Mouse (Mus musculus): ENCODE measurements around the gene Olfr1291-ps1. TPM values are rescaled to one million over a fixed set of nuclear protein-coding genes. Genes with fewer than 3 reads are reported as not detected.

Gene Olfr1291-ps1
- not detected in 2 replicates for polyA plus RNA-seq (2014; fragmentation: Nextera tagmentation; extraction: Ambion mirVana)

DNA sequence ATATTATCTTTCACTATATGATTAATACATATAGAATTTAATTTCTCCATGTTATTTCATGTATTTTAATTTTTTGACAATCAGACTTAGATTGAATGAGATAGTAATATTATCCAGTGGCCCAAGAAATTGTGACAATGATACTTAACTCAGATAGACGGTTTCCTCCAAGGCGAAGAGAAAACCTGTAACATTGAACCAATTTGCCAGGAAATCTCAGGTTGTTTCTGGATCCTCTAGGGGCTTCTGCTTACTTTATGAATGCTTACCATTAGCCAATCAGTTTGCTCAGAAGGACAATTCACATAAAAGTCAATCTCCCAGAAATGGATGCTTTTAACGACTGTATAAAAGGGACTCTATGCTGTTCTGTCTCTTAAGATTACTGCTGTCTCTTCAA lies at the start of gene Olfr1291-ps1:
Olfr1291-ps1 (plus strand) TSS at position 301 of the 400 bp plus-strand sequence.
- Histone ChIP-seq H3K9ac (replicated peaks; ENCODE audit: low read length) (no peak within 1 kb of the TSS), H3K27ac (replicated peaks; ENCODE audit: low read depth, low read length) (no peak within 1 kb of the TSS), H3K36me3 (ENCODE audit: control insufficient read depth, insufficient read depth, low read length) (no peaks in the 10 kb centered on the region), H3K4me2 (ENCODE audit: low read length) (no peak within 1 kb of the TSS), H3K4me3 (replicated peaks; ENCODE audit: low read depth, low read length) (no peak within 1 kb of the TSS), H3K27me3 (ENCODE audit: control insufficient read depth, insufficient read depth, low read length) (no peaks in the 10 kb centered on the region), H3K4me1 (ENCODE audit: control insufficient read depth, insufficient read depth, low read length) (no peaks in the 10 kb centered on the region), H3K9me3 (ENCODE audit: control insufficient read depth, low read length) (no peaks in the 10 kb centered on the region)
- WGBS = 95% methylated on average over 3 of the region's 3 CpGs
- ATAC-seq (ENCODE audit: low FRiP score, low TSS enrichment) (no peak), DNase-seq (no peak)

DNA sequence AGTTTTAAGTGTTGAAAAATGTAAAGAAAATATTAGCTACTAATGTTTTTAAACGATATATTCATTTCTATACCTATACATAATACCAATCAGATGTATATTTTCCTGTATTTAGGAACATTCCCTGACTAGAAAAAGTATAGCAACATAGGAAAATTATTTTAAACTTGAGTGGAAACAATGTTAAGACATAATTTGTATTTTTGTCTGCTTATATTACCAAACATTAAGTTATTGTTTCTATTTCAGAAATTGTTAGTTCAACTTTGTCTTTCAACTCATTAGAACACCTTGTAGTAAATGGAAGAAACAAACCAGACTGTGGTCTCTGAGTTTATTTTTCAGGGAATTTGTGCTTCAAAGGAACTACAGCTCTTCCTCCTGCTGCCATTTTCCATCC lies 48.1 kb upstream of the Olfr1291-ps1 start, which contains the start of gene Olfr1287:
Olfr1287 (plus strand) TSS at position 301 of the 400 bp plus-strand sequence.
- no peaks in the 10 kb centered on the region for H3K36me3 ChIP-seq (ENCODE audit: control insufficient read depth, insufficient read depth, low read length)
- H3K4me1 ChIP-seq (ENCODE audit: control insufficient read depth, insufficient read depth, low read length) = no peaks in the 10 kb centered on the region
- H3K27ac ChIP-seq (replicated peaks; ENCODE audit: low read depth, low read length) = no peak within 1 kb of the TSS
- no peak within 1 kb of the TSS for H3K4me3 ChIP-seq (replicated peaks; ENCODE audit: low read depth, low read length)
- WGBS = 75% methylated on average over 1 of the region's 1 CpGs
- H3K27me3 ChIP-seq (ENCODE audit: control insufficient read depth, insufficient read depth, low read length) = no peaks in the 10 kb centered on the region
- no peak within 1 kb of the TSS for H3K9ac ChIP-seq (replicated peaks; ENCODE audit: low read length)
- ATAC-seq (ENCODE audit: low FRiP score, low TSS enrichment) (no peak), DNase-seq (no peak)
- H3K9me3 ChIP-seq (ENCODE audit: control insufficient read depth, low read length) = no peaks in the 10 kb centered on the region
- no peak within 1 kb of the TSS for H3K4me2 ChIP-seq (ENCODE audit: low read length)

DNA sequence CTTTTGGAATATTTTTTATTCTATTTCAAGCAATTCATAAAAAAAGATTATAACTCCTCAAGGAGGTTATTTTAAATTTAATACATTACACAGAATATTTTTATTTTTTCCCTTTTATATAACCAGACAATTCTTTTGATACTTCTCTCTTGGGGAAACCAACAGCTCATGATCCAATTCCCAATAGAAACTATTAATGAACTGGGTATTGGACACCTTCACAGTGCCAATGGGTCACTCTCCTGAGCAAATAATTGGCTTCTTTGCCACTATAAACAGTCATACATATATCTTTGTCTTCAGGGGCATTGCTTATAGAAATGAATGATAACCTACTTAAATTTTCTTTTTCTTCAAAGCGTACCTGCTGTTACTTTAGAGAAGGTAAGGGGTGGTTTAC lies 23.2 kb upstream of the Olfr1291-ps1 start, which contains the start of gene Olfr1288:
Olfr1288 (plus strand) TSS at position 301 of the 400 bp plus-strand sequence.
- no peak within 1 kb of the TSS for H3K4me3 ChIP-seq (replicated peaks; ENCODE audit: low read depth, low read length)
- H3K36me3 ChIP-seq (ENCODE audit: control insufficient read depth, insufficient read depth, low read length) = no peaks in the 10 kb centered on the region
- no peaks in the 10 kb centered on the region; the same call in 1 of the 2 replicates for H3K9me3 ChIP-seq (ENCODE audit: control insufficient read depth, low read length)
- H3K27me3 ChIP-seq (ENCODE audit: control insufficient read depth, insufficient read depth, low read length) = no peaks in the 10 kb centered on the region
- H3K4me1 ChIP-seq (ENCODE audit: control insufficient read depth, insufficient read depth, low read length) = no peaks in the 10 kb centered on the region
- no peak within 1 kb of the TSS for H3K27ac ChIP-seq (replicated peaks; ENCODE audit: low read depth, low read length)
- no peak within 1 kb of the TSS for H3K9ac ChIP-seq (replicated peaks; ENCODE audit: low read length)
- ATAC-seq (ENCODE audit: low FRiP score, low TSS enrichment) = no peak
- no peak within 1 kb of the TSS for H3K4me2 ChIP-seq (ENCODE audit: low read length)
- WGBS = 96% methylated on average over 1 of the region's 1 CpGs
- DNase-seq = no peak

DNA sequence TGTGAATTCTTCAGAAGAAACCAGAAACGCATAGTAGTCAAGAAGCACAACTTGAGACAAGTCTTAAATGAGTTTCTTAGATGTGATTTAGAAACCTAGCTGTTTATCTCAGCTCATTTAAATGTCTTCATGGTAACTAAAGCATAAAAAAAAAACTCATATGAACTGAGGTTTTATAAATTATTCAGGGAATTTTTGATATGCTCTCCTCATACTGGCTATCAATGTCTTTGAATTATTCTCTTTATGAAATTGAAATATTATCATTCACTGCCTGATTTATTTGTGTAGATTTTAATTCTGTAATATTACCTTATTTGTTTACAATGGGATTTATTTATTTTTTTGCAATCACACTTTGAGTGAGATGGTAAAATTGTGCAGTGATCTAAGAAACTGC lies 16.5 kb upstream of the Olfr1291-ps1 start, which contains the start of gene Olfr1289:
Olfr1289 (plus strand) TSS at position 301 of the 400 bp plus-strand sequence.
- ATAC-seq (ENCODE audit: low FRiP score, low TSS enrichment) (no peak), DNase-seq (no peak)
- Histone ChIP-seq H3K9ac (replicated peaks; ENCODE audit: low read length) (no peak within 1 kb of the TSS), H3K9me3 (ENCODE audit: control insufficient read depth, low read length) (no peaks in the 10 kb centered on the region), H3K27me3 (ENCODE audit: control insufficient read depth, insufficient read depth, low read length) (no peaks in the 10 kb centered on the region), H3K27ac (replicated peaks; ENCODE audit: low read depth, low read length) (no peak within 1 kb of the TSS), H3K4me3 (replicated peaks; ENCODE audit: low read depth, low read length) (no peak within 1 kb of the TSS), H3K36me3 (ENCODE audit: control insufficient read depth, insufficient read depth, low read length) (no peaks in the 10 kb centered on the region), H3K4me2 (ENCODE audit: low read length) (no peak within 1 kb of the TSS), H3K4me1 (ENCODE audit: control insufficient read depth, insufficient read depth, low read length) (no peaks in the 10 kb centered on the region)
- WGBS = 81% methylated on average over 1 of the region's 1 CpGs

DNA sequence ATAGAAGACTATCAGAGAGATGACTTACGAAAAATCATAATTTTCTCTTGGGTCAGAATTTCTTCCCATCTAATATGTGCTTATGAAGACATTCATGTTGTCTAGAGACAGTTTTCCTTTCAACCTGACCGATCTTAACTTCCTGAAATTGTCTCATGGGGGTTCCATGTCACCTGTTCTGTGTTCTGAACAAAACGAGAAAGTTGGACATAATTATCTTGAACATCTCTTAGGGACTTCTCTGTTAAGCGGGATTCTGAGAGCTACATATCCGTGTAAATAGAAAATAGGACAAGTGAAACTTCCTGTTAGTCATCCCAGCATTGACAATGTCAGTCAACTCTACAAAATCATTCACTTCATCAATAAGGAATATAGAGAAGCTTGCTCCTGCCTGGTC lies 3.3 kb upstream of the Olfr1291-ps1 start, which contains the start of gene Olfr1290:
Olfr1290 (minus strand) TSS at position 101 of the 400 bp plus-strand sequence.
- H3K4me2 ChIP-seq (ENCODE audit: low read length) = no peak within 1 kb of the TSS
- no peaks in the 10 kb centered on the region for H3K27me3 ChIP-seq (ENCODE audit: control insufficient read depth, insufficient read depth, low read length)
- DNase-seq = no peak
- H3K27ac ChIP-seq (replicated peaks; ENCODE audit: low read depth, low read length) = no peak within 1 kb of the TSS
- no peak within 1 kb of the TSS for H3K4me3 ChIP-seq (replicated peaks; ENCODE audit: low read depth, low read length)
- WGBS = 76% methylated on average over 5 of the region's 5 CpGs
- ATAC-seq (ENCODE audit: low FRiP score, low TSS enrichment) = no peak
- no peaks in the 10 kb centered on the region for H3K4me1 ChIP-seq (ENCODE audit: control insufficient read depth, insufficient read depth, low read length)
- H3K9me3 ChIP-seq (ENCODE audit: control insufficient read depth, low read length) = no peaks in the 10 kb centered on the region
- H3K36me3 ChIP-seq (ENCODE audit: control insufficient read depth, insufficient read depth, low read length) = no peaks in the 10 kb centered on the region
- H3K9ac ChIP-seq (replicated peaks; ENCODE audit: low read length) = no peak within 1 kb of the TSS

DNA sequence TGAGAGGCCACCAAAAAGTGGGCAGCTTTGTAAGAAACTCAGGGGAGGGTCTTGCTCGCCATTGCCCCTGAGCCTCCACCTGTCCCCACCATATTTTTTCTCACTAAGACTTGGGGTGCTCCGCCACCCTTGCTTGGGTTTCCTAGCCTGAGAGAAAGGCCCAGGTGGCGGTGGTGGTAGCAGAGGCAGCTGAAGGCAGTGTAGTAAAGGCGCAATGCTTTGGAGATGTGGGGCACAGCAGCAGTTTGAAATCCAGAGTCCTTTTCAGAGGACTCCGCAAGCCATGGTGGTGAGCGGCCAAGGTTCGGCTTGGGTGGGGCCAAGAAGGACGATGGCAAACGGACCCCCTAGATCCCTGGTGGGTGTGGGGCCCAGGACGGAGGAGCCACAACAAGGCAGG lies 20.5 kb downstream of the Olfr1291-ps1 start:
- H3K27ac ChIP-seq (replicated peaks; ENCODE audit: low read depth, low read length) = no peak overlapping the region
- no peak overlapping the region for H3K4me3 ChIP-seq (replicated peaks; ENCODE audit: low read depth, low read length)
- no peak overlapping the region for H3K4me2 ChIP-seq (ENCODE audit: low read length)
- DNase-seq = no peak
- no peaks in the 10 kb centered on the region for H3K36me3 ChIP-seq (ENCODE audit: control insufficient read depth, insufficient read depth, low read length)
- ATAC-seq (ENCODE audit: low FRiP score, low TSS enrichment) = no peak
- 89% methylated on average over 10 of the region's 10 CpGs for WGBS
- no peaks in the 10 kb centered on the region for H3K9me3 ChIP-seq (ENCODE audit: control insufficient read depth, low read length)
- no peak overlapping the region for H3K9ac ChIP-seq (replicated peaks; ENCODE audit: low read length)
- no peaks in the 10 kb centered on the region for H3K27me3 ChIP-seq (ENCODE audit: control insufficient read depth, insufficient read depth, low read length)
- H3K4me1 ChIP-seq (ENCODE audit: control insufficient read depth, insufficient read depth, low read length) = no peaks in the 10 kb centered on the region

DNA sequence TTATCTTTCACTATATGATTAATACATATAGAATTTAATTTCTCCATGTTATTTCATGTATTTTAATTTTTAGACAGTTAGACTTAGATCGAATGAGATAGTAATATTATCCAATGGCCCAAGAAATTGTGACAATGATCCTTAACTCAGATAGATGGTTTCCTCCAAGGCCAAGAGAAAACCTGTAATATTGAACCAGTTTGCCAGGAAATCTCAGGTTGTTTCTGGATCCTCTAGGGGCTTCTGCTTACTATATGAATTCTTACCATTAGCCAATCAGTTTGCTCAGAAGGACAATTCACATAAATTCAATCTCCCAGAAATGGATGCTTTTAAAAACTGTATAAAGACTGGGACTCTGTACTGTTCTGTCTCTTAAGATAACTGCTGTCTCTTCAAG lies 27.9 kb downstream of the Olfr1291-ps1 start, which contains the start of gene Olfr1293-ps:
Olfr1293-ps (plus strand) TSS at position 301 of the 400 bp plus-strand sequence.
- no peaks in the 10 kb centered on the region for H3K27me3 ChIP-seq (ENCODE audit: control insufficient read depth, insufficient read depth, low read length)
- no peak within 1 kb of the TSS for H3K4me3 ChIP-seq (replicated peaks; ENCODE audit: low read depth, low read length)
- DNase-seq = no peak
- H3K4me2 ChIP-seq (ENCODE audit: low read length) = no peak within 1 kb of the TSS
- H3K9ac ChIP-seq (replicated peaks; ENCODE audit: low read length) = no peak within 1 kb of the TSS
- no peaks in the 10 kb centered on the region for H3K36me3 ChIP-seq (ENCODE audit: control insufficient read depth, insufficient read depth, low read length)
- H3K4me1 ChIP-seq (ENCODE audit: control insufficient read depth, insufficient read depth, low read length) = no peaks in the 10 kb centered on the region
- H3K27ac ChIP-seq (replicated peaks; ENCODE audit: low read depth, low read length) = no peak within 1 kb of the TSS
- ATAC-seq (ENCODE audit: low FRiP score, low TSS enrichment) = no peak
- 89% methylated on average over 1 of the region's 1 CpGs for WGBS
- H3K9me3 ChIP-seq (ENCODE audit: control insufficient read depth, low read length) = no peaks in the 10 kb centered on the region

DNA sequence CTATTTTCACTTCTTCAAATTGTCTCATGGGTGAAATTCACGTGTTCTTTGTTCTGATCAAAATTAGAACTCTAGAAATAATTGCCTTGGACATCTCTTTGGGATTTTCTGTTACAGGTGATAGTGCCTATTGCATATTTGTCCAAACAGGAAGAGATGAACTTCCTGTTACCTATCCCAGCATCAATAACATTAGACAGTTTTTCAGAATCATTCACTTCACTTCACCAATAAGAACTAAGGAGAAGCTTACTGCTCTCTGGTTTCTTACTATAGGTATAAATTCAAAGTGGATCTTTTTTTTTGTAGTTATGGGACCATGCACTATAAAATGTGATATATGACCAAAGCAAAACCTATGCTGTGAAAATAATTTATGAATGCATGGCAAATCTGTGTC lies 43.2 kb downstream of the Olfr1291-ps1 start, which contains the start of gene Olfr1294:
Olfr1294 (minus strand) TSS at position 101 of the 400 bp plus-strand sequence.
- 58% methylated on average over 1 of the region's 1 CpGs for WGBS
- no peaks in the 10 kb centered on the region for H3K4me1 ChIP-seq (ENCODE audit: control insufficient read depth, insufficient read depth, low read length)
- no peak within 1 kb of the TSS for H3K9ac ChIP-seq (replicated peaks; ENCODE audit: low read length)
- no peak for DNase-seq
- no peak within 1 kb of the TSS for H3K27ac ChIP-seq (replicated peaks; ENCODE audit: low read depth, low read length)
- H3K4me2 ChIP-seq (ENCODE audit: low read length) = no peak within 1 kb of the TSS
- H3K27me3 ChIP-seq (ENCODE audit: control insufficient read depth, insufficient read depth, low read length) = no peaks in the 10 kb centered on the region
- H3K4me3 ChIP-seq (replicated peaks; ENCODE audit: low read depth, low read length) = no peak within 1 kb of the TSS
- no peaks in the 10 kb centered on the region for H3K9me3 ChIP-seq (ENCODE audit: control insufficient read depth, low read length)
- no peak for ATAC-seq (ENCODE audit: low FRiP score, low TSS enrichment)
- no peaks in the 10 kb centered on the region for H3K36me3 ChIP-seq (ENCODE audit: control insufficient read depth, insufficient read depth, low read length)

All from midbrain, embryonic 14.5 days (tissue).